Comparison of ENCODE assay signal across 16 mouse cellular contexts in genomic region chr10:61447581-61448353, GRCm38 (mm10). TPM values are rescaled to one million over a fixed set of nuclear protein-coding genes. Genes with fewer than 3 reads are reported as not detected.
A peak's percentile ranks its signal among the peaks of the same experiment; 100 is the strongest.
DNase-seq lines count a peak whose midpoint lies in the region; ATAC-seq and TF ChIP-seq lines count a peak whose summit lies in the region.
"Had no signal": no experiment of that assay in that cellular context is flagged by ENCODE, and none has a peak within 500 bp of the region (broad histone marks: within the 10 kb centered on the region; RNA-seq: fewer than 3 reads in every experiment).

No protein-coding gene starts in this region.

- intact Hi-C loops in gastrocnemius, adult 2 months (cut with DNase I): no loop called here

- H3K36me3 ChIP-seq in kidney, embryonic 15.5 days: peaks cover 23% of the 10 kb centered on the region
- peaks cover 6 to 51% of the 10 kb centered on the region in 2 experiments for H3K36me3 ChIP-seq in CH12.LX (replicated peaks in 1 of 2; ENCODE audit: control insufficient read depth in 1 of 2, insufficient read depth in 1 of 2, low read length in 1 of 2)
- H3K36me3 ChIP-seq in liver, embryonic 12.5 days: peaks cover 71% of the 10 kb centered on the region

- peak overlapping the region; percentile 48 for H3K4me3 ChIP-seq in gastrocnemius, adult 2 months
- H3K4me3 ChIP-seq in kidney, embryonic 15.5 days (replicated peaks): no peak overlapping the region
- peak overlapping the region in 2 of 3 experiments; percentile 6 to 7 for H3K4me3 ChIP-seq in CH12.LX (replicated peaks in 1 of 3; ENCODE audit: low read depth in 2 of 3, low read length in 2 of 3, poor library complexity in 1 of 3)
- no peak overlapping the region for H3K4me3 ChIP-seq in liver, embryonic 12.5 days
- H3K4me3 ChIP-seq: forebrain, embryonic 10.5 days; midbrain, embryonic 12.5 days had no signal

- TF ChIP-seq CTCF in gastrocnemius, adult 2 months (IDR thresholded peaks at IDR 0.05): no peak
- no peak for TF ChIP-seq CTCF in CH12.LX (conservative IDR thresholded peaks at IDR 0.05 in 1 of 2, IDR thresholded peaks at IDR 0.05 in 1 of 2; ENCODE audit: low read depth in 2 of 2, low read length in 2 of 2)

- no peaks in the 10 kb centered on the region for H3K9me3 ChIP-seq in kidney, embryonic 15.5 days (replicated peaks)
- no peaks in the 10 kb centered on the region for H3K9me3 ChIP-seq in CH12.LX (replicated peaks; ENCODE audit: low read length)
- H3K9me3 ChIP-seq in liver, embryonic 12.5 days (replicated peaks): no peaks in the 10 kb centered on the region
- H3K9me3 ChIP-seq: forebrain, embryonic 10.5 days; midbrain, embryonic 12.5 days had no signal

- WGBS in kidney, embryonic 15.5 days: 78% methylated on average over 10 of the region's 10 CpGs
- 76% methylated on average over 10 of the region's 10 CpGs for WGBS in liver, embryonic 12.5 days (ENCODE audit: insufficient replicate concordance)

- ATAC-seq in kidney, embryonic 15.5 days (replicated peaks; ENCODE audit: low FRiP score): no peak
- ATAC-seq in liver, embryonic 12.5 days: no peak
- no peak for ATAC-seq in CD4-positive, CD25-positive, alpha-beta regulatory T cell, adult 4 months

- peaks cover 78% of the 10 kb centered on the region for H3K4me1 ChIP-seq in kidney, embryonic 15.5 days
- H3K4me1 ChIP-seq in CH12.LX (ENCODE audit: control insufficient read depth in 1 of 2, insufficient read depth in 2 of 2): peaks cover 40 to 80% of the 10 kb centered on the region in 2 experiments
- H3K4me1 ChIP-seq in liver, embryonic 12.5 days: peaks cover 89% of the 10 kb centered on the region

- H3K27me3 ChIP-seq in kidney, embryonic 15.5 days: no peaks in the 10 kb centered on the region
- no peaks in the 10 kb centered on the region for H3K27me3 ChIP-seq in CH12.LX (replicated peaks)
- no peaks in the 10 kb centered on the region for H3K27me3 ChIP-seq in liver, embryonic 12.5 days (replicated peaks)
- H3K27me3 ChIP-seq: midbrain, embryonic 12.5 days had no signal

- TF ChIP-seq POLR2A in CH12.LX (IDR thresholded peaks at IDR 0.05; ENCODE audit: low read depth, low read length): no peak

- H3K9ac ChIP-seq in kidney, embryonic 15.5 days: no peak overlapping the region
- H3K9ac ChIP-seq in CH12.LX (ENCODE audit: insufficient read depth, low read depth): no peak overlapping the region
- no peak overlapping the region for H3K9ac ChIP-seq in liver, embryonic 12.5 days
- H3K9ac ChIP-seq: midbrain, embryonic 12.5 days had no signal

- no peak for TF ChIP-seq RAD21 in CH12.LX (IDR thresholded peaks at IDR 0.05; ENCODE audit: low read depth, low read length)

- peak; percentile 79 for TF ChIP-seq EP300 in CH12.LX (IDR thresholded peaks at IDR 0.05; ENCODE audit: low read length)

- dilution Hi-C loops in CH12.LX (cut with MboI; ENCODE audit: extremely low pct_ligation_motif_present, extremely low pct_unique_long_range_greater_than_20kb, low sequenced_read_pairs): no loop called here

- H3K4me2 ChIP-seq in kidney, embryonic 15.5 days: no peak overlapping the region
- H3K4me2 ChIP-seq in CH12.LX (ENCODE audit: insufficient read depth, low read depth, poor library complexity, severe bottlenecking): peak overlapping the region; percentile 72
- 0 out of 2 replicates have a peak overlapping the region, but pooled peaks have one; percentile 5 for H3K4me2 ChIP-seq in liver, embryonic 12.5 days
- H3K4me2 ChIP-seq: midbrain, embryonic 12.5 days had no signal

- peak overlapping the region; percentile 85 for H3K27ac ChIP-seq in gastrocnemius, adult 2 months
- H3K27ac ChIP-seq in kidney, embryonic 15.5 days: 0 out of 2 replicates have a peak overlapping the region, but pooled peaks have one; percentile 18
- peak overlapping the region; percentile 49 for H3K27ac ChIP-seq in CH12.LX (ENCODE audit: insufficient read depth, low read depth)
- no peak overlapping the region for H3K27ac ChIP-seq in liver, embryonic 12.5 days
- H3K27ac ChIP-seq: forebrain, embryonic 10.5 days; midbrain, embryonic 12.5 days had no signal

- DNase-seq in gastrocnemius, adult 2 months: peak; percentile 55
- no peak for DNase-seq in gastrocnemius, postnatal 25 days
- no peak for DNase-seq in kidney, adult 18-20 months
- DNase-seq in CH12.LX (ENCODE audit: extremely low read depth): peak; percentile 85
- DNase-seq in kidney, postnatal 10 days: no peak
- DNase-seq: cerebellum, postnatal 10 days; kidney, postnatal 14 days; right cerebral cortex, adult 18-20 months had no signal

- in situ Hi-C loops in CH12.LX (cut with MboI; ENCODE audit: low pct_ligation_motif_present, low pct_unique_long_range_greater_than_20kb, low sequenced_read_pairs): no loop called here

- H3K79me2 ChIP-seq in CH12.LX (replicated peaks; ENCODE audit: control insufficient read depth, extremely low read depth, insufficient read depth, poor library complexity, severe bottlenecking): peaks cover 93% of the 10 kb centered on the region

TF ChIP-seq in CH12.LX, 34 proteins besides CTCF, POLR2A, EP300 and RAD21:
- peak; percentile 77 for TF ChIP-seq MEF2A (IDR thresholded peaks at IDR 0.05; ENCODE audit: borderline replicate concordance, low read depth, low read length)
- no peak for TF ChIP-seq ELF1 (IDR thresholded peaks at IDR 0.05; ENCODE audit: low read depth, low read length)
- TF ChIP-seq BHLHE40 (IDR thresholded peaks at IDR 0.05; ENCODE audit: low read depth, low read length): peak; percentile 68; the same call in 1 of the 2 replicates
- TF ChIP-seq RCOR1 (conservative IDR thresholded peaks at IDR 0.05; ENCODE audit: low read depth, low read length): no peak
- peak; percentile 62 for TF ChIP-seq ETS1 (conservative IDR thresholded peaks at IDR 0.05; ENCODE audit: low read depth, low read length)
- TF ChIP-seq ZNF384 (IDR thresholded peaks at IDR 0.05; ENCODE audit: low read depth, low read length): no peak
- TF ChIP-seq MXI1 (IDR thresholded peaks at IDR 0.05; ENCODE audit: low read depth, low read length): no peak
- 0 out of 2 replicates have a peak, but pooled peaks have one; percentile 19 for TF ChIP-seq MAFK (IDR thresholded peaks at IDR 0.05; ENCODE audit: insufficient replicate concordance, low read length)
- TF ChIP-seq CHD2 (IDR thresholded peaks at IDR 0.05; ENCODE audit: low read length): no peak
- TF ChIP-seq SMC3 (IDR thresholded peaks at IDR 0.05; ENCODE audit: low read depth, low read length): no peak
- no peak for TF ChIP-seq MYC (IDR thresholded peaks at IDR 0.05; ENCODE audit: low read depth, low read length)
- TF ChIP-seq MAZ (IDR thresholded peaks at IDR 0.05; ENCODE audit: low read depth, low read length): 0 out of 2 replicates have a peak, but pooled peaks have one; percentile 44
- no peak for TF ChIP-seq CHD1 (IDR thresholded peaks at IDR 0.05; ENCODE audit: low read depth, low read length)
- TF ChIP-seq JUN (IDR thresholded peaks at IDR 0.05; ENCODE audit: insufficient read depth, low read depth, low read length): no peak
- no peak for TF ChIP-seq ZKSCAN1 (IDR thresholded peaks at IDR 0.05; ENCODE audit: borderline replicate concordance, low read depth, low read length)
- no peak for TF ChIP-seq USF1 (IDR thresholded peaks at IDR 0.05; ENCODE audit: low read depth, low read length)
- no peak for TF ChIP-seq ZMIZ1 (IDR thresholded peaks at IDR 0.05; ENCODE audit: low read depth, low read length)
- peak; percentile 78; the same call in 1 of the 2 replicates for TF ChIP-seq KAT2A (IDR thresholded peaks at IDR 0.05; ENCODE audit: insufficient replicate concordance, low read length)
- TF ChIP-seq ZC3H11A (IDR thresholded peaks at IDR 0.05; ENCODE audit: low read depth, low read length): no peak
- TF ChIP-seq HCFC1 (IDR thresholded peaks at IDR 0.05; ENCODE audit: low read depth, low read length): no peak
- TF ChIP-seq SIN3A (IDR thresholded peaks at IDR 0.05; ENCODE audit: low read length): peak; percentile 68; the same call in 1 of the 2 replicates
- peak; percentile 76 for TF ChIP-seq IRF4 (IDR thresholded peaks at IDR 0.05; ENCODE audit: low read depth, low read length)
- TF ChIP-seq TCF12 (IDR thresholded peaks at IDR 0.05; ENCODE audit: low read depth, low read length): peak; percentile 46; the same call in 1 of the 2 replicates
TF ChIP-seq in CH12.LX: peak in this region for 9.

RNA-seq across cellular contexts. Expression of gene Eif4ebp2, which starts 4.7 kb away (rescaled TPM):
- 100 to 1,000 TPM; 117 to 161 TPM for total RNA-seq in gastrocnemius, adult 2 months (2021)
- total RNA-seq in gastrocnemius, postnatal 25 days (2021): 100 to 1,000 TPM in 1 of 2 experiments, 10 to 100 TPM in 1; 94.8 to 112 TPM
- polyA plus RNA-seq in kidney, embryonic 15.5 days (2015; fragmentation: Nextera tagmentation; extraction: Ambion mirVana): 69.4 and 70.0 TPM in 2 replicates
- total RNA-seq in CH12.LX (2012; rRNA removed) (12.8 and 16.4 TPM in 2 replicates), CH12.LX (2014; rRNA removed) (5.5 and 7.5 TPM in 2 replicates)
- polyA plus RNA-seq in CH12.LX (2012; ENCODE audit: insufficient read length, low read depth): 65.5 and 73.2 TPM in 2 replicates
- polyA plus RNA-seq in liver, embryonic 12.5 days (2016; fragmentation: Nextera tagmentation; extraction: Ambion mirVana): 55.2 and 57.6 TPM in 2 replicates
- polyA plus RNA-seq in CD4-positive, CD25-positive, alpha-beta regulatory T cell, adult 4 months (2017; shearing (Covaris generic)): 10 to 100 TPM; 26.8 to 33.6 TPM

RNA-seq across cellular contexts. Expression of gene Lrrc20, which starts 27.8 kb away (rescaled TPM):
- 100 to 1,000 TPM; 133 to 164 TPM for total RNA-seq in gastrocnemius, adult 2 months (2021)
- 100 to 1,000 TPM; 114 to 132 TPM for total RNA-seq in gastrocnemius, postnatal 25 days (2021)
- 8.1 and 8.4 TPM in 2 replicates for polyA plus RNA-seq in kidney, embryonic 15.5 days (2015; fragmentation: Nextera tagmentation; extraction: Ambion mirVana)
- total RNA-seq in CH12.LX (2012; rRNA removed): 8.0 and 8.2 TPM in 2 replicates
- total RNA-seq in CH12.LX (2014; rRNA removed): 9.9 and 11.2 TPM in 2 replicates
- polyA plus RNA-seq in CH12.LX (2012; ENCODE audit: insufficient read length, low read depth): 12.2 and 13.7 TPM in 2 replicates
- polyA plus RNA-seq in liver, embryonic 12.5 days (2016; fragmentation: Nextera tagmentation; extraction: Ambion mirVana): 9.1 and 10.2 TPM in 2 replicates
- 1 to 10 TPM; 5.8 to 9.1 TPM for polyA plus RNA-seq in CD4-positive, CD25-positive, alpha-beta regulatory T cell, adult 4 months (2017; shearing (Covaris generic))

RNA-seq across cellular contexts. Expression of gene Nodal, which starts 30.0 kb away (rescaled TPM):
- total RNA-seq in gastrocnemius, adult 2 months (2021): under 1 TPM in 1 of 2 experiments, not detected in 1; 0.15 TPM
- not detected for total RNA-seq in gastrocnemius, postnatal 25 days (2021)
- 0.38 and 0.42 TPM in 2 replicates for polyA plus RNA-seq in kidney, embryonic 15.5 days (2015; fragmentation: Nextera tagmentation; extraction: Ambion mirVana)
- 0.13 TPM in 1 of 2 replicates, not detected in the other for total RNA-seq in CH12.LX (2012; rRNA removed)
- total RNA-seq in CH12.LX (2014; rRNA removed): not detected in 2 replicates
- not detected in 2 replicates for polyA plus RNA-seq in CH12.LX (2012; ENCODE audit: insufficient read length, low read depth)
- polyA plus RNA-seq in liver, embryonic 12.5 days (2016; fragmentation: Nextera tagmentation; extraction: Ambion mirVana): 0.31 and 0.37 TPM in 2 replicates
- not detected for polyA plus RNA-seq in CD4-positive, CD25-positive, alpha-beta regulatory T cell, adult 4 months (2017; shearing (Covaris generic))
- total RNA-seq: hematopoietic stem cell, adult 5-6 weeks; neutrophil, adult 5-6 weeks had no signal
- polyA plus RNA-seq: C2C12; midbrain, embryonic 12.5 days had no signal

Comparison
In these comparisons a context has a peak if more than half of its experiments do, and no peak if none do; other contexts are left out.
1. DNase-seq: peak in gastrocnemius, adult 2 months (single experiment) and CH12.LX (single experiment); none in gastrocnemius, postnatal 25 days (single experiment), kidney, adult 18-20 months (single experiment) and kidney, postnatal 10 days (single experiment).
2. H3K4me3 ChIP-seq: peak in gastrocnemius, adult 2 months (single experiment) and CH12.LX (2 of 3); none in kidney, embryonic 15.5 days (single experiment) and liver, embryonic 12.5 days (single experiment).